Mouse (Mus musculus) CH12.LX (cell line): ENCODE measurements around the gene Fpr2. TPM values are rescaled to one million over a fixed set of nuclear protein-coding genes. Genes with fewer than 3 reads are reported as not detected.

Source experiments
- DNase-seq: peaks from one replicate; pipeline ENCODE4 v3.0.0-alpha.2; 2013; ENCODE audit errors: extremely low read depth
- H3K27ac ChIP-seq: 2 replicates; pipeline ENCODE4 v1.5.1; 2012; ENCODE audit warnings: low read depth, mild to moderate bottlenecking, control low read depth, moderate library complexity; ENCODE audit not compliant: insufficient read depth
- H3K27me3 ChIP-seq: replicated peaks from 2 replicates; pipeline ENCODE3; 2012; ENCODE audit warnings: inconsistent platforms
- H3K36me3 ChIP-seq, 2 experiments: replicated peaks in 1 of 2; 2 replicates each; pipeline versions ENCODE3 to v1.6.1; 2012; ENCODE audit warnings: inconsistent platforms in 1 of 2, low read length in 1 of 2, mild to moderate bottlenecking in 1 of 2, mixed read lengths in 1 of 2, moderate library complexity in 1 of 2; ENCODE audit not compliant: control insufficient read depth in 1 of 2, insufficient read depth in 1 of 2
- H3K4me1 ChIP-seq, 2 experiments: 2 replicates each; pipeline ENCODE4 v1.6.1; 2012; ENCODE audit warnings: inconsistent platforms in 1 of 2, moderate library complexity in 1 of 2; ENCODE audit not compliant: insufficient read depth in 2 of 2, control insufficient read depth in 1 of 2
- H3K4me2 ChIP-seq: 2 replicates; pipeline ENCODE4 v1.6.1; 2012; ENCODE audit warnings: low read depth, mild to moderate bottlenecking, control low read depth; ENCODE audit not compliant: poor library complexity, insufficient read depth, severe bottlenecking
- H3K4me3 ChIP-seq, 3 experiments: fragments of 150-350 bp in 1 of 3; sonication (generic) in 1 of 3; replicated peaks in 1 of 3; 2 replicates each; pipeline versions ENCODE3 to v1.5.1; 2011 to 2012; ENCODE audit warnings: low read depth in 2 of 3, low read length in 2 of 3, mild to moderate bottlenecking in 2 of 3, moderate library complexity in 2 of 3, control low read depth in 1 of 3, improper control_type of control experiment in 1 of 3, inconsistent platforms in 1 of 3, mixed read lengths in 1 of 3; ENCODE audit not compliant: poor library complexity in 1 of 3
- H3K79me2 ChIP-seq: replicated peaks from 2 replicates; pipeline ENCODE4 v1.6.1; 2012; ENCODE audit warnings: mild to moderate bottlenecking, moderate library complexity; ENCODE audit not compliant: control insufficient read depth, poor library complexity, insufficient read depth, severe bottlenecking; ENCODE audit errors: extremely low read depth
- H3K9ac ChIP-seq: 2 replicates; pipeline ENCODE4 v1.6.1; 2012; ENCODE audit warnings: low read depth, mild to moderate bottlenecking, control low read depth, moderate library complexity; ENCODE audit not compliant: insufficient read depth
- H3K9me3 ChIP-seq: replicated peaks from 2 replicates; pipeline ENCODE3; 2012; ENCODE audit warnings: low read length, inconsistent platforms, mixed read lengths
- BHLHE40 ChIP-seq: IDR thresholded peaks from 2 replicates; pipeline ENCODE4 v1.6.1; 2011; ENCODE audit warnings: mild to moderate bottlenecking, low read depth, low read length, improper control_type of control experiment
- CHD1 ChIP-seq: IDR thresholded peaks from 2 replicates; pipeline ENCODE4 v1.6.1; 2012; ENCODE audit warnings: low read depth, low read length, improper control_type of control experiment, inconsistent platforms
- CTCF ChIP-seq, 2 experiments: IDR thresholded peaks in 1 of 2; conservative IDR thresholded peaks in 1 of 2; 2 replicates each; pipeline ENCODE4 v1.5.1; 2011 to 2012; ENCODE audit warnings: low read depth in 2 of 2, low read length in 2 of 2, improper control_type of control experiment in 1 of 2, inconsistent platforms in 1 of 2, mild to moderate bottlenecking in 1 of 2, moderate library complexity in 1 of 2
- E2F4 ChIP-seq: IDR thresholded peaks from 2 replicates; pipeline ENCODE4 v1.6.1; 2011; ENCODE audit warnings: low read depth, low read length, improper control_type of control experiment; ENCODE audit not compliant: insufficient replicate concordance
- ELF1 ChIP-seq: IDR thresholded peaks from 2 replicates; pipeline ENCODE4 v1.6.1; 2014; ENCODE audit warnings: low read depth, mild to moderate bottlenecking, inconsistent platforms, low read length, improper control_type of control experiment
- ETS1 ChIP-seq: conservative IDR thresholded peaks from 2 replicates; pipeline ENCODE4 v1.6.1; 2012; ENCODE audit warnings: low read depth, mild to moderate bottlenecking, inconsistent platforms, low read length, improper control_type of control experiment, moderate library complexity
- GABPA ChIP-seq: IDR thresholded peaks from 2 replicates; pipeline ENCODE4 v1.6.1; 2012; ENCODE audit warnings: low read depth, low read length, improper control_type of control experiment, inconsistent platforms; ENCODE audit not compliant: insufficient replicate concordance
- JUN ChIP-seq: IDR thresholded peaks from 2 replicates; pipeline ENCODE4 v1.6.1; 2011; ENCODE audit warnings: low read depth, mild to moderate bottlenecking, low read length, improper control_type of control experiment, moderate library complexity; ENCODE audit not compliant: insufficient read depth
- KAT2A ChIP-seq: IDR thresholded peaks from 2 replicates; pipeline ENCODE4 v1.6.1; 2012; ENCODE audit warnings: low read length, improper control_type of control experiment, inconsistent platforms; ENCODE audit not compliant: insufficient replicate concordance
- MAX ChIP-seq: IDR thresholded peaks from 2 replicates; pipeline ENCODE4 v1.6.1; 2011; ENCODE audit warnings: low read length, improper control_type of control experiment
- MAZ ChIP-seq: IDR thresholded peaks from 2 replicates; pipeline ENCODE4 v1.6.1; 2012; ENCODE audit warnings: low read depth, mild to moderate bottlenecking, inconsistent platforms, low read length, improper control_type of control experiment, moderate library complexity
- NRF1 ChIP-seq: IDR thresholded peaks from 2 replicates; pipeline ENCODE4 v1.6.1; 2014; ENCODE audit warnings: low read depth, mild to moderate bottlenecking, inconsistent platforms, low read length, improper control_type of control experiment, moderate library complexity
- PAX5 ChIP-seq: IDR thresholded peaks from 2 replicates; pipeline ENCODE4 v1.6.1; 2012; ENCODE audit warnings: low read length, inconsistent platforms, mixed read lengths
- POLR2AphosphoS2 ChIP-seq: IDR thresholded peaks from 2 replicates; pipeline ENCODE4 v1.6.1; 2011; ENCODE audit warnings: low read depth, low read length, improper control_type of control experiment
- SIN3A ChIP-seq: IDR thresholded peaks from 2 replicates; pipeline ENCODE4 v1.6.1; 2012; ENCODE audit warnings: low read length, improper control_type of control experiment, inconsistent platforms
- TBP ChIP-seq: conservative IDR thresholded peaks from 2 replicates; pipeline ENCODE4 v1.6.1; 2011; ENCODE audit warnings: low read depth, low read length, improper control_type of control experiment
- UBTF ChIP-seq: IDR thresholded peaks from 2 replicates; pipeline ENCODE4 v1.6.1; 2012; ENCODE audit warnings: low read depth, mild to moderate bottlenecking, inconsistent platforms, low read length, improper control_type of control experiment, moderate library complexity
- ZC3H11A ChIP-seq: IDR thresholded peaks from 2 replicates; pipeline ENCODE4 v1.6.1; 2012; ENCODE audit warnings: low read depth, mild to moderate bottlenecking, inconsistent platforms, low read length, improper control_type of control experiment
- ZKSCAN1 ChIP-seq: IDR thresholded peaks from 2 replicates; pipeline ENCODE4 v1.6.1; 2012; ENCODE audit warnings: low read depth, inconsistent platforms, low read length, improper control_type of control experiment, borderline replicate concordance
- ZMIZ1 ChIP-seq: IDR thresholded peaks from 2 replicates; pipeline ENCODE4 v1.6.1; 2012; ENCODE audit warnings: low read depth, mild to moderate bottlenecking, inconsistent platforms, low read length, improper control_type of control experiment
- ZNF384 ChIP-seq: IDR thresholded peaks from 2 replicates; pipeline ENCODE4 v1.6.1; 2012; ENCODE audit warnings: low read depth, low read length, improper control_type of control experiment, inconsistent platforms
- dilution Hi-C: fragments of 300-500 bp; cut with MboI; formaldehyde crosslinking; loops from 2 replicates; pipeline ENCODE4 v1.14.3; 2020; ENCODE audit warnings: low sequenced_read_pairs; ENCODE audit not compliant: extremely low pct_unique_long_range_greater_than_20kb, extremely low pct_ligation_motif_present
- in situ Hi-C: fragments of 300-500 bp; cut with MboI; formaldehyde crosslinking; loops from 3 replicates; pipeline ENCODE4 v1.14.3; 2019; ENCODE audit warnings: low sequenced_read_pairs, low pct_ligation_motif_present, low pct_unique_long_range_greater_than_20kb, mixed read lengths
- polyA plus RNA-seq: library from polyadenylated mRNA; unstranded; fragments of >175 nt; gene quantifications from 2 replicates; pipeline ENCODE4 v1.2.1, GENCODE M21; 2012; ENCODE audit warnings: low read depth; ENCODE audit not compliant: insufficient read length
- total RNA-seq, 2 experiments: library from RNA; depleted of rRNA; stranded (reverse); fragments of 300-350 nt in 1 of 2; fragments of >200 nt in 1 of 2; gene quantifications; 2 replicates each; pipeline ENCODE4 v1.2.3; 2012 to 2014

Fpr2 gene
- total and polyA plus RNA-seq, 3 experiments: not detected

- H3K27me3 ChIP-seq: no peaks in the 10 kb centered on the region
- no peak overlapping the region for H3K4me2 ChIP-seq
- H3K9ac ChIP-seq: no peak overlapping the region
- H3K79me2 ChIP-seq: no peaks in the 10 kb centered on the region
- H3K36me3 ChIP-seq: no peaks in the 10 kb centered on the region
- dilution Hi-C loops: no loop called here
- H3K4me1 ChIP-seq: peaks cover 0 to 6% of the 10 kb centered on the region in 2 experiments; a peak in 2 of 4 replicates
- in situ Hi-C loops: loop anchor here (10.0 kb wide), 1 partner anchor 84 kb away; no protein-coding TSS in a partner anchor
- no peak for DNase-seq
- no peaks in the 10 kb centered on the region for H3K9me3 ChIP-seq
- TF ChIP-seq E2F4 (no peak), JUN (no peak), ELF1 (no peak)
- TF ChIP-seq, all 38 proteins: peak for 0
- no peak overlapping the region for H3K4me3 ChIP-seq
- H3K27ac ChIP-seq: no peak overlapping the region
Observed at GRCm38 (mm10) chr17:17848988-17849387, 38.6 kb upstream of the Fpr2 start.

GRCm38 (mm10) chr17:17849906-17850712, 37.5 kb upstream of the Fpr2 start:
- Histone ChIP-seq H3K4me1 (peaks cover 0 to 6% of the 10 kb centered on the region in 2 experiments; a peak in 2 of 4 replicates), H3K9me3 (no peaks in the 10 kb centered on the region), H3K4me2 (no peak overlapping the region), H3K4me3 (no peak overlapping the region), H3K27me3 (no peaks in the 10 kb centered on the region), H3K36me3 (no peaks in the 10 kb centered on the region), H3K79me2 (no peaks in the 10 kb centered on the region), H3K27ac (no peak overlapping the region), H3K9ac (no peak overlapping the region)
- in situ Hi-C loops (loop anchor here (10.0 kb wide), 1 partner anchor 85 kb away; no protein-coding TSS in a partner anchor), dilution Hi-C loops (no loop called here)
- no peak for DNase-seq
- TF ChIP-seq ZC3H11A (no peak), ZMIZ1 (no peak), BHLHE40 (no peak), MAZ (no peak), ELF1 (no peak)

DNA sequence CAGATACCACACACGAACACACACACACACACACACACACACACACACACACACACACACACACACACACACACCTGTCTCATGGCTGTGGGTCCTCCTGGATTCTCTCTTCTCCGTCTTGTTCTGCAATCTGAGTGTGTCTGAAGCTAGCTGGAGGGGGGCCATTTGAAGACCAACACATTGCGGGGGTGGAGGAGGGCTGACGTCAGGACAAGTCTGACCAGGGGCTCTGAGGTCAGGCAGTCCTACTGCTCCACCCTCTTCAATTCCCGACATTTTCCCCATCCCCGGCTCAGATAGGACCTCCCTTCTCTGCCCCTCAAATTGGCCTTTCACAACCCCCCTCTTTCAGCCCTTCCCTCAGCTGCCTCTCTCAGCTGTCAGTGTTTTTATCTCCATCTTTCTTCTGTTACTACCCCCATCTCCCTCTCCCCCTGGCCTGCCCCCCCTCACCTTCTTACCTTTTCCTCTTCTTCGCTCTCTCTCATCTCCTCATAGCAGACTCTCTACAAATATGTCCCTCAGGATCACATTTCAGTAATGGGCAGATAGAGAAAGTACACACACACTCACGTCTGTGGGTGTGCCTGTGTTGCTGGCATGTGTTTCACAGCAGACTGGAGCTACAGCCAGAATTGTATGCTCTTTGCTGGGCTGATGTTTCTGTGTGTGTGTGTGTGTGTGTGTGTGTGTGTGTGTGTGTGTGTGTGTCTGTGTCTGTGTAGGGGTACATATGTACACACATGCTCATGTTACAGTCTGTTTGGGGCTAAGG, 32.4 kb upstream of the Fpr2 start, which contains the start of gene Has1:
Gene Has1 (minus strand): TSS at position 142 of the 775 bp plus-strand sequence.
- Histone ChIP-seq H3K4me3 (no peak within 1 kb of the TSS), H3K27me3 (no peaks in the 10 kb centered on the region), H3K79me2 (no peaks in the 10 kb centered on the region), H3K27ac (no peak within 1 kb of the TSS), H3K9me3 (no peaks in the 10 kb centered on the region), H3K4me2 (no peak within 1 kb of the TSS), H3K9ac (no peak within 1 kb of the TSS), H3K36me3 (no peaks in the 10 kb centered on the region), H3K4me1 (peaks cover 0 to 2% of the 10 kb centered on the region in 2 experiments; a peak in 1 of 4 replicates)
- no peak for DNase-seq
- dilution Hi-C loops (no loop called here), in situ Hi-C loops (no loop called here)
- TF ChIP-seq KAT2A: no peak
- no peak for TF ChIP-seq ELF1
- TF ChIP-seq GABPA: no peak
- no peak for TF ChIP-seq TBP
- TF ChIP-seq POLR2AphosphoS2: no peak
- TF ChIP-seq MAX: no peak
- TF ChIP-seq BHLHE40: no peak
- no peak for TF ChIP-seq NRF1
- TF ChIP-seq ZKSCAN1: no peak
- no peak for TF ChIP-seq ETS1
- no peak for TF ChIP-seq ZC3H11A
- no peak for TF ChIP-seq ZNF384
- no peak for TF ChIP-seq E2F4
- TF ChIP-seq PAX5: no peak
- no peak for TF ChIP-seq SIN3A
- no peak for TF ChIP-seq UBTF
- no peak for TF ChIP-seq CTCF (conservative IDR thresholded peaks at IDR 0.05 in 1 of 2, IDR thresholded peaks at IDR 0.05 in 1 of 2; ENCODE audit: low read depth in 2 of 2, low read length in 2 of 2)
- no peak for TF ChIP-seq JUN
- TF ChIP-seq CHD1: no peak
